Mouse (Mus musculus) lung, adult 10 weeks (tissue): ENCODE data around the gene Zfp935. TPM values are rescaled to one million over a fixed set of nuclear protein-coding genes. Genes with fewer than 3 reads are reported as not detected.

Source experiments
- polyA plus RNA-seq: library from polyadenylated mRNA; stranded (reverse); fragments of 350-450 nt; fragmentation: Illumina TruSeq; extraction: RNeasy Lipid Tissue Mini Kit (QIAGEN cat#74804); gene quantifications from one replicate; pipeline ENCODE4 v1.2.3, GENCODE M21; 2014; ENCODE audit warnings: low read depth, low replicate concordance; ENCODE audit not compliant: insufficient read depth

Gene Zfp935
- not detected for polyA plus RNA-seq

DNA sequence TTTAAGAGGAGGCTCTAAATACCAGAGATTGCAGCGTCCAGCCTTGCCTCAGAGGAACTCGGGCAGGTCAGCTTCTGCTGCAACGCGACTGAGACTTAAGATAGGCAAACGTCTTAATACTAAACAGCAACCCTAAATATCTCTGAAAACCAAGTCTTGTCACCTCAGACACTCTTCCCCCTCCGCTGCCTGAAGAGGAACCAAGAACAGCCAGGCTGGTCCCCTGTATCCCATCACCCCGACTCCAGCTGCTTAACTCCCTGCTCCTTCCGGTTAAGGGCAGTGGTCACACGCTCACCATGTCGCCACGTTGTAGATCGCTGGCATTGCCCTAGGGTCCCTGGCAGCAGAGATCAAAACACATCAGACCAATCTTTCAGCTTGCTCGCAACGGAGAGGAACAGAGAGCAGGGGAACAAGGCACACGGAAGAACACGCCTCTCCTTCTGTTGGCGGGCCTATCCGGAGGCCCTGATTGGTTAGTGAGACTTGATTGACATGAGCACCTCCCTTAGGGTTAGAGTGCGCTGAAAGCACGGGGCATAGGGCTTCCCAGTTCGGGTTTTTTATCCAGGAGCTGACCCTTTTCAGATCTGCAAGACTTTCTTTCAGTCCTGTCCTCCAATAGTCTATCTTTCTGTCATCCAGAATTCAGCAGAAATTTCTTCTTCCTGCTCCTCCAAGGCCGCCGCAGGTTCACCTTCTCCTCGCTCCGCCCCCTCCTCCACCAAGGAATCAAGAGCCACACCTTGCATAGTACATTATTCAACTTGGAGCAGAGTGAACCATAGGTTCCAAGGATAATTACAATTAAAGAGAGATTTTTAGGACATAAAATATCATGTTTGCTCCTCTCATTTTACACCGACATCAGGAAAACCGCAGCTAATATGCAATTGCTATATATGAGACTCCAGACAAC lies at the start of gene Zfp935:
TSS of gene Zfp935 (minus strand) at position 323 of the 922 bp plus-strand sequence.

DNA sequence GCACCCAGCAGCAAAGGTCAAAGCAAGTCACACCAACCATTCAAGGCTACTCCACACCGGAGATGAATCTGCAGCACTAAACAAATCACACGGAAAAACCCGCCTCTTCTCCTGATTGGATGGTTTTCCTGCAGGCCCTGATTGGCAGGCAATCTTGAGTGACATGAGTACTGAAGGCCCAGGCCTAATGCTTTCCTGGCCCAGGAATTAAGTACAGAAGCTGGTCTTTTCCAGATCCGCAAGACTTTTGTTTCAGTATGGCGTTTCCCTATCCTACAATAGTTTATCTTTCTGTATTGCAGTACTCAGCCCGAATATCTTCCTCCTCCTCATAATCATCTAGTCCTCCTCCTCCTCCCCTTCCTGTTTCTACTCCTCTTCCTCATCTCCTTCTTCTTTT lies 12.8 kb upstream of the Zfp935 start, which contains the start of gene Zfp934:
TSS of gene Zfp934 (minus strand) at position 101 of the 400 bp plus-strand sequence.

DNA sequence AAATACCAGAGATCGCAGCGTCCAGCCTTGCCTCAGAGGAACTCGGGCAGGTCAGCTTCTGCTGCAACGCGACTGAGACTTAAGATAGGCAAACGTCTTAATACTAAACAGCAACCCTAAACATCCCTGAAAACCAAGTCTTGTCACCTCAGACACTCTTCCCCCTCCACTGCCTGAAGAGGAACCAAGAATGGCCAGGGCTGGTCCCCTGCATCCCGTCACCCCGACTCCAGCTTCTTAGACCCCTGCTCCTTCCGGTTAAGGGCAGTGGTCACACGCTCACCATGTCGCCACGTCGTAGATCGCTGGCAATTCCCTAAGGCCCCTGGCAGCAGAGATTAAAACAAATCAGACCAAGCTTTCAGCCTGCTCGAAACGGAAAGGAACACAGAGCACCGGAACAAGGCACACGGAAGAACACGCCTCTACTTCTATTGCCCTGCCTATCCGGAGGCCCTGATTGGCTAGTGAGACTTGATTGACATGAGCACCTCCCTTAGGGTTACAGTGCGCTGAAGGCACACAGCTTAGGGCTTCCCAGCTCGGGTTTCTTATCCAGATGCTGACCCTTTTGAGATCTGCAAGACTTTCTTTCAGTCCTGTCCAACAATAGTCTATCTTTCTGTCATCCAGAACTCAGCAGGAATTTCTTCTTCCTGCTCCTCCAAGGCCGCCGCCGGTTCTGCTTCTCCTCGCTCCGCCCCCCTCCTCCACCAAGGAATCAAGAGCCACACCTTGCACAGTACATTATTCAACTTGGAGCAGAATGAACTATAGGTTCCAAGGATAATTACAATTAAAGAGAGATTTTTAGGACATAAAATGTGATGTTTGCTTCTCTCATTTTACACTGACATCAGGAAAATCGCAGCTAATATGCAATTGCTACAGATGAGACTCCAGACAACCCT lies 91.6 kb downstream of the Zfp935 start, which contains the start of gene Gm49359:
TSS of gene Gm49359 (minus strand) at position 409 of the 911 bp plus-strand sequence.

Other genes starting within 250 kb of the Zfp935 start
- 1.5 TPM for gene Gm3604, start 175.3 kb downstream of the Zfp935 start, polyA plus RNA-seq
- 4.4 TPM for gene Gm49359, start 91.7 kb downstream of the Zfp935 start, polyA plus RNA-seq
- 6.0 TPM for gene Zfp934, start 12.7 kb upstream of the Zfp935 start, polyA plus RNA-seq
- gene 6720489N17Rik, start 65.7 kb upstream of the Zfp935 start, polyA plus RNA-seq = 2.3 TPM
- 5.5 TPM for gene Platr25, start 202.2 kb upstream of the Zfp935 start, polyA plus RNA-seq
- gene Gm5141, start 227.3 kb upstream of the Zfp935 start, polyA plus RNA-seq = 1.2 TPM